Mouse (Mus musculus): ENCODE data around the gene Eng. TPM values are rescaled to one million over a fixed set of nuclear protein-coding genes. Genes with fewer than 3 reads are reported as not detected.

Gene Eng
- total RNA-seq (2021) = 100 to 1,000 TPM; 152 to 166 TPM

- DNase-seq = peak; percentile 84 to 85
- intact Hi-C loops (cut with DNase I) = loop anchor here (2.0 kb wide), 1 partner anchor 14 kb away; no protein-coding TSS in a partner anchor
These were observed at the start of gene Eng for GRCm38 (mm10) chr2:32646379-32647056. Gene Eng (plus strand): TSS chr2:32646595.

- intact Hi-C loops (cut with DNase I) = no loop called here
- DNase-seq = peak in 1 of 2 experiments; percentile 44
These were observed 49.7 kb upstream of the Eng start for GRCm38 (mm10) chr2:32596725-32597124.

DNA sequence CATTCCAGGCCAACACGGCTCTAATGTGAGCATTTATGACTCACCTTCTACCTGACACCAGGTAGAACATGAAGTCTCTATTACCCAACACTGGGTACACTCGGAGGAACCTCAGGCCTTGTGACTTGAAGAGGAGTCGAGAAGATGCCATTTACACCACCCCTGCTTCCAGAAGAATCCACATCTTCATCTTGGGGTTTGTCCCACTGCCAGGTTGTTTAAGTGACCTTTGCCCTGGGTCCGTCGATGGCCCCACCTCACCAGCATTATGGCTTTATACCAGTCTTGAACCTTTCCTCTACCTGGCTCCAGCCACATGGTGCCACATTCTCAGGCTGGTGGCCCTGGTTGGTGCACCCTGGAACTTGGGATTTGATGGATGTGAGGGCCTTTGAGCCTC, 49.1 kb upstream of the Eng start:
- intact Hi-C loops (cut with DNase I) = no loop called here
- DNase-seq = no peak

DNA sequence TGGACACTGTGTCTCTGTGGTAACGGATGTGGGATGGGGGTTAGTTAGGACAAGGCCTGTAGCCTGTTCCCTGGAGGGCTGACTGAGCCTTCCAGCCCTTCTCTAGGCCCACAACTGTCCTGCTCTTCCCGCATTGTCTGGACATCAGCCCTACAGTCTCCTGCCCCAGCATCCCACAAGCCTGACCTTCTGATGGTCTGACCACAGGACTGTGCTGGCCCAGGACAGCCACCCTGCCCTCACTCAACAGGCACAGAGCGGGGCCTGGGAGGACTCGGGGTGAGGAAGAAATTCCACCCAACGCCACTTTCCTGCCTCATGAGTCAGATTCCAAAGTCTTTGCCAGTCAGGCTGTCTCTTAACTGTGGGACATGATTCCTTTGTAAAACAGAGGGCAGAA, 48.7 kb upstream of the Eng start:
- no peak for DNase-seq

GRCm38 (mm10) chr2:32598506-32598905, 47.9 kb upstream of the Eng start:
- peak in 1 of 2 experiments; percentile 58 for DNase-seq
- intact Hi-C loops (cut with DNase I) = no loop called here

More for the DNA sequence above, 48.7 kb upstream of the Eng start:
- intact Hi-C loops (cut with DNase I) = no loop called here

DNA sequence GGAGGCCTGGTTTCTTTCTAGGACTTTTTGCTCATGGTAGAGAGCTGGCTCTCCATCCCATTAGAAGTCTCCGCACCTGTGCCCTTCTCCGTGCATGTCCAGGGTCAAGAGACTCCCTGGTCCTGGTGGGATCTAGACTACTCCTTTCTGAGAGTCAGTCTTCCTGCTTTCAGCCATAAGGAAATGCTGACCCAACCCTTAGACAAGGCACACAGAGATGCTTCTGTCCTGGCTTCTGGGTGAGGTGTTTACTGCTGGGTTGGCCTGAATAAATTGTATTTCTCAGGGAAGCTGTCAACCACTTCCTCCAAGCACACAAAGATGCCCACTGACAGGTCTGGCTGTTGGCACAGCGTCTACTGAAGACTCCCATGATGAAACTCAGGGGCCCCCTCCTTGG, 47.0 kb upstream of the Eng start, which contains the start of gene St6galnac6:
Gene St6galnac6, plus strand, starts transcription at position 301 of the 400 bp plus-strand sequence.
- intact Hi-C loops (cut with DNase I) = no loop called here
- no peak for DNase-seq

- intact Hi-C loops (cut with DNase I) = loop anchor here (1.0 kb wide), 1 partner anchor 14 kb away; the partner anchor contains the start of gene St6galnac4
- DNase-seq = peak in 1 of 2 experiments; percentile 59
These were observed 44.9 kb upstream of the Eng start for GRCm38 (mm10) chr2:32601417-32602065.

DNA sequence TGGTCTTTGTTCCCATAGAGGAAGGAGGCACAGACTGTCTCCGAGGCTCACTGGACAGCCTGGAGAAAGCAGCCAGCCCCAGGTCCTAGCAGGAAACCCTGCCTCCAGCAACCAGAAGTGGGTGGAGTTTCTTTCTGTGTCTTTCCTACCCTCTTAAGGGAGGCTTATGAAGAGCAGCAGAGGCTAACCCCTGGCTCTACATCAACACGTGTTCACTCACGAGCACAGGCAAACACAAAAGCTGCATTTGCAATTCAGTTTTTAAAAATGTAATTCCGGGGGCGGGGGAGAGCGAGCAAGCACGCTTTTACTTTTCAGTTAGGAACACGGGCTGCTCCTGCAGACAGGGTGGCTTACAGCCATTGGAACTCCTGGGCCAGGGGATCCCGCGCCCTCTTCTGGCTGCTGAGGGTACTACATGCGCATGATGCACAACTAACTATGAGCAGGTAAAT, 43.8 kb upstream of the Eng start:
- intact Hi-C loops (cut with DNase I) = loop anchor here (1.0 kb wide), 2 partner anchors 15 to 19 kb away; partner anchors contain the start of gene St6galnac4
- peak; percentile 92 to 94 for DNase-seq

- intact Hi-C loops (cut with DNase I) = loop anchor here (5.0 kb wide), 1 partner anchor 32 kb away; the partner anchor contains the start of genes Dpm2 and Pip5kl1
- no peak for DNase-seq
These were observed 41.8 kb upstream of the Eng start for GRCm38 (mm10) chr2:32604631-32605030.

GRCm38 (mm10) chr2:32606161-32607142, 39.9 kb upstream of the Eng start:
- DNase-seq = peak; percentile 89 to 90

GRCm38 (mm10) chr2:32607262-32607947, 39.0 kb upstream of the Eng start:
- peak; percentile 60 to 71 for DNase-seq
- intact Hi-C loops (cut with DNase I) = loop anchor here (5.0 kb wide), 1 partner anchor 35 kb away; the partner anchor contains the start of genes Dpm2 and Pip5kl1

More at GRCm38 (mm10) chr2:32606161-32607142, 39.9 kb upstream of the Eng start:
- intact Hi-C loops (cut with DNase I) = loop anchor here (5.0 kb wide), 1 partner anchor 34 kb away; the partner anchor contains the start of genes Dpm2 and Pip5kl1

DNA sequence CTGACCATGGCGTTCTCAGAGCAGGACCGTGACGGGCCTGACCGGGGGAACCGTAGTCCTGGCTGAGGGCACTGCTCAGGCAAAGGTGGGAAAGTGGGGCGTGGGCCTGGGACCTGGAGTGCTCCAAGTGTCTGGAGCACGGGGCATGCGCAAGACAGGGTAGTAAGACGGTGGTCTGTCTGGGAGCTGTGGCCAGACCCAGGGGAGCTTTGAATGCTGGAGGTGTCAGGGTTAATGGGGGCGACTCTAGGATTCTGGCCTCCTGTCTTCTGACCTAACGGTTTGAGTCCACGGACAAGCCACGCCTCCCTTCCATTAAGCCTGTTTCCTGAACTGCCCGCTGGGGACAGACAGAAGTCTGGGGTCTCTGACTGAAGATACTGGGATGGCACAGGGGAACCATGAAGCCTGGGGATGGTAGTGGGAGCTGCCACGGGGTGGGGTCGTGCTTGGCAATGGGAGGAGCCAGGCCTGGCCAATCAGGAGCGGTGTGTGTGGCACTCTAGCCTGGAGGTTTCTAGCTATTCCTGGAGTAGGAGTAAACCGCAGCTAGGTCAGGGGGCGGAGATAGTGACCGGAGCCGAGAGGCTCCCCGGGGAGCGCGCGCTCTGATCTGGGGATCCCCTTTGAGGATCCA, 38.1 kb upstream of the Eng start:
- intact Hi-C loops (cut with DNase I) = loop anchor here (5.0 kb wide), 1 partner anchor 36 kb away; the partner anchor contains the start of genes Dpm2 and Pip5kl1

GRCm38 (mm10) chr2:32608778-32609435, 37.5 kb upstream of the Eng start:
- DNase-seq = no peak
- intact Hi-C loops (cut with DNase I) = loop anchor here (5.0 kb wide), 1 partner anchor 37 kb away; the partner anchor contains the start of genes Dpm2 and Pip5kl1

More for the DNA sequence above, 38.1 kb upstream of the Eng start:
- peak; percentile 89 to 90 for DNase-seq

- intact Hi-C loops (cut with DNase I) = no loop called here
- peak; percentile 75 to 79 for DNase-seq
These were observed 35.7 kb upstream of the Eng start for GRCm38 (mm10) chr2:32610610-32611229.

GRCm38 (mm10) chr2:32612274-32612673, 34.1 kb upstream of the Eng start:
- DNase-seq = no peak
- intact Hi-C loops (cut with DNase I) = no loop called here

- DNase-seq = no peak
- intact Hi-C loops (cut with DNase I) = loop anchor here (5.0 kb wide), 1 partner anchor 35 kb away; no protein-coding TSS in a partner anchor
These were observed 29.3 kb upstream of the Eng start for GRCm38 (mm10) chr2:32617109-32617508.

GRCm38 (mm10) chr2:32617601-32618000, 28.8 kb upstream of the Eng start:
- intact Hi-C loops (cut with DNase I) = loop anchor here (5.0 kb wide), 1 partner anchor 35 kb away; no protein-coding TSS in a partner anchor
- DNase-seq = no peak

- intact Hi-C loops (cut with DNase I) = loop anchor here (5.0 kb wide), 1 partner anchor 36 kb away; no protein-coding TSS in a partner anchor
- DNase-seq = no peak
These were observed 28.3 kb upstream of the Eng start for GRCm38 (mm10) chr2:32618051-32618450.
